ENCODE assay signal across 26 mouse cellular contexts in genomic region chr3:94305457-94305856, GRCm38 (mm10). TPM values are rescaled to one million over a fixed set of nuclear protein-coding genes. Genes with fewer than 3 reads are reported as not detected.
DNase-seq lines count a peak whose midpoint lies in the region; TF ChIP-seq lines count a peak whose summit lies in the region.
"Had no signal": no experiment of that assay in that cellular context is flagged by ENCODE, and none has a peak within 500 bp of the region (broad histone marks: within the 10 kb centered on the region; RNA-seq: fewer than 3 reads in every experiment).

No protein-coding gene starts in this region.

- no peaks in the 10 kb centered on the region for H3K27me3 ChIP-seq in MEL (ENCODE audit: control insufficient read depth in 1 of 2, insufficient read depth in 2 of 2, low read length in 2 of 2)

- no peak overlapping the region for H3K4me3 ChIP-seq in MEL (ENCODE audit: control insufficient read depth in 1 of 2, insufficient read depth in 1 of 2, low read depth in 2 of 2, low read length in 2 of 2)

- TF ChIP-seq RAD21 in MEL (IDR thresholded peaks at IDR 0.05; ENCODE audit: low read depth, low read length): no peak

- no peaks in the 10 kb centered on the region; the same call in 1 of the 2 replicates for H3K79me2 ChIP-seq in MEL (ENCODE audit: control insufficient read depth, insufficient read depth, low read length, poor library complexity)

- H3K9me3 ChIP-seq in MEL (replicated peaks; ENCODE audit: insufficient read depth, low read length): no peaks in the 10 kb centered on the region
- H3K9me3 ChIP-seq: G1E had no signal

- DNase-seq in MEL (ENCODE audit: low read depth, low spot score) (peak; percentile 77), MEL-GATA-1-ER (ENCODE audit: extremely low read depth, low read depth) (peak; percentile 38)
- no peak for DNase-seq in frontal cortex, postnatal 25 days (ENCODE audit: low spot score in 2 of 2)
- DNase-seq in yolk sac, embryonic 10.5 days (ENCODE audit: low spot score): no peak
- DNase-seq: adrenal gland, adult 2 months; adrenal gland, adult 8-10 months; adrenal gland, postnatal 10 days; adrenal gland, postnatal 14 days; adrenal gland, postnatal 25 days; adrenal gland, postnatal 36 days; B cell, adult 2 months; cerebellum, adult 11 months; cerebellum, adult 11-12 months; cerebellum, adult 18-20 months; cerebellum, adult 2 months; cerebellum, adult 8-10 months had no signal

- no peak overlapping the region for H3K9ac ChIP-seq in MEL (ENCODE audit: control insufficient read depth, low read depth, low read length, poor library complexity, severe bottlenecking)

- TF ChIP-seq CTCF in MEL (IDR thresholded peaks at IDR 0.05 in 2 of 3, conservative IDR thresholded peaks at IDR 0.05 in 1 of 3; ENCODE audit: control insufficient read depth in 1 of 3, insufficient read depth in 1 of 3, low read depth in 2 of 3, low read length in 3 of 3, poor library complexity in 1 of 3, severe bottlenecking in 1 of 3): no peak

- TF ChIP-seq POLR2A in MEL (IDR thresholded peaks at IDR 0.05; ENCODE audit: control insufficient read depth in 1 of 2, insufficient read depth in 1 of 2, low read depth in 1 of 2, low read length in 2 of 2, poor library complexity in 1 of 2): no peak

- no peaks in the 10 kb centered on the region for H3K36me3 ChIP-seq in MEL (ENCODE audit: control insufficient read depth in 1 of 2, insufficient read depth in 2 of 2, low read length in 2 of 2)
- H3K36me3 ChIP-seq: G1E had no signal

- no peak overlapping the region for H3K27ac ChIP-seq in MEL (ENCODE audit: control insufficient read depth, low read depth, low read length)

- H3K4me1 ChIP-seq in MEL (ENCODE audit: control insufficient read depth in 1 of 2, insufficient read depth in 2 of 2, low read length in 2 of 2): peaks cover 0 to 3% of the 10 kb centered on the region in 2 experiments; a peak in 1 of 4 replicates

- peak; percentile 28 to 58; a peak in 2 of 4 replicates for TF ChIP-seq EP300 in MEL (IDR thresholded peaks at IDR 0.05; ENCODE audit: low read depth in 1 of 2, low read length in 2 of 2)

TF ChIP-seq in MEL, 35 proteins besides CTCF, POLR2A, EP300 and RAD21:
- peak; percentile 96 for TF ChIP-seq MAFK (IDR thresholded peaks at IDR 0.05; ENCODE audit: borderline replicate concordance, low read depth, low read length)
- no peak for TF ChIP-seq MYB (IDR thresholded peaks at IDR 0.05; ENCODE audit: low read depth, low read length)
- no peak for TF ChIP-seq USF1 (IDR thresholded peaks at IDR 0.05; ENCODE audit: low read depth, low read length)
- no peak for TF ChIP-seq USF2 (IDR thresholded peaks at IDR 0.05; ENCODE audit: borderline replicate concordance in 1 of 2, insufficient read depth in 1 of 2, low read depth in 1 of 2, low read length in 2 of 2)
- peak; percentile 17; the same call in 1 of the 2 replicates for TF ChIP-seq TCF12 (IDR thresholded peaks at IDR 0.05; ENCODE audit: low read depth, low read length)
- TF ChIP-seq ELF1 (IDR thresholded peaks at IDR 0.05; ENCODE audit: low read depth, low read length): no peak
- TF ChIP-seq BHLHE40 (IDR thresholded peaks at IDR 0.05; ENCODE audit: borderline replicate concordance, low read depth, low read length): no peak
- TF ChIP-seq MAZ (IDR thresholded peaks at IDR 0.05; ENCODE audit: low read depth, low read length): no peak
- no peak for TF ChIP-seq UBTF (IDR thresholded peaks at IDR 0.05; ENCODE audit: borderline replicate concordance, insufficient read depth, low read depth, low read length)
- TF ChIP-seq ZC3H11A (IDR thresholded peaks at IDR 0.05; ENCODE audit: low read depth, low read length): no peak
- peak; percentile 73 for TF ChIP-seq ETS1 (IDR thresholded peaks at IDR 0.05; ENCODE audit: low read depth, low read length)

RNA-seq across cellular contexts. Expression of gene Them4, which starts 4.4 kb away (rescaled TPM):
- total RNA-seq in MEL (2012; rRNA removed): 0.81 and 0.95 TPM in 2 replicates
- polyA plus RNA-seq in MEL (2012; ENCODE audit: insufficient read depth in 1 of 2, insufficient read length in 2 of 2, low read depth in 1 of 2, low replicate concordance in 2 of 2, missing spikeins in 1 of 2): 1 to 10 TPM in 1 of 2 experiments, not detected in 1; 1.4 TPM

RNA-seq across cellular contexts. Expression of gene Them5, which starts 36.4 kb away (rescaled TPM):
- total RNA-seq in MEL (2012; rRNA removed): not detected in 2 replicates
- not detected for polyA plus RNA-seq in MEL (2012; ENCODE audit: insufficient read depth in 1 of 2, insufficient read length in 2 of 2, low read depth in 1 of 2, low replicate concordance in 2 of 2, missing spikeins in 1 of 2)
- total RNA-seq: adrenal gland, adult 18-20 months; adrenal gland, adult 2 months; adrenal gland, adult 8-10 months; adrenal gland, postnatal 10 days; adrenal gland, postnatal 14 days; adrenal gland, postnatal 25 days; adrenal gland, postnatal 36 days; adrenal gland, postnatal 4 days; CH12.LX had no signal
- polyA plus RNA-seq: activated CD4-positive, CD25-positive, alpha-beta regulatory T cell, adult 4 months; adrenal gland, adult 2 months; C2C12; CD4-positive, CD25-positive, alpha-beta regulatory T cell, adult 4 months; cerebellum, adult 2 months; G1E had no signal

RNA-seq across cellular contexts. Expression of gene Gm4778, which starts 41.6 kb away (rescaled TPM):
- not detected in 2 replicates for total RNA-seq in MEL (2012; rRNA removed)
- not detected for polyA plus RNA-seq in MEL (2012; ENCODE audit: insufficient read depth in 1 of 2, insufficient read length in 2 of 2, low read depth in 1 of 2, low replicate concordance in 2 of 2, missing spikeins in 1 of 2)
- total RNA-seq: adrenal gland, adult 18-20 months; adrenal gland, adult 2 months; adrenal gland, adult 8-10 months; adrenal gland, postnatal 10 days; adrenal gland, postnatal 14 days; adrenal gland, postnatal 25 days; adrenal gland, postnatal 36 days; adrenal gland, postnatal 4 days; CH12.LX; G1E had no signal
- polyA plus RNA-seq: activated CD4-positive, CD25-positive, alpha-beta regulatory T cell, adult 4 months; adrenal gland, adult 2 months; brain, embryonic 14.5 days; CD4-positive, CD25-positive, alpha-beta regulatory T cell, adult 4 months; cerebellum, adult 2 months; G1E; Patski had no signal

RNA-seq across cellular contexts. Expression of gene C2cd4d, which starts 56.8 kb away (rescaled TPM):
- total RNA-seq in MEL (2012; rRNA removed): not detected in 2 replicates
- polyA plus RNA-seq in MEL (2012; ENCODE audit: insufficient read depth in 1 of 2, insufficient read length in 2 of 2, low read depth in 1 of 2, low replicate concordance in 2 of 2, missing spikeins in 1 of 2): not detected
- total RNA-seq: CH12.LX, ES-E14 had no signal
- polyA plus RNA-seq: activated CD4-positive, CD25-positive, alpha-beta regulatory T cell, adult 4 months; C2C12; CD4-positive, CD25-positive, alpha-beta regulatory T cell, adult 4 months; G1E; Patski had no signal

Comparison
In these comparisons a context has a peak if more than half of its experiments do, and no peak if none do; other contexts are left out.
1. DNase-seq: peak in MEL (single experiment) and MEL-GATA-1-ER (single experiment); none in frontal cortex, postnatal 25 days (0 of 2) and yolk sac, embryonic 10.5 days (single experiment).